14 mouse cellular contexts compared by ENCODE assay signal in the genomic region with DNA sequence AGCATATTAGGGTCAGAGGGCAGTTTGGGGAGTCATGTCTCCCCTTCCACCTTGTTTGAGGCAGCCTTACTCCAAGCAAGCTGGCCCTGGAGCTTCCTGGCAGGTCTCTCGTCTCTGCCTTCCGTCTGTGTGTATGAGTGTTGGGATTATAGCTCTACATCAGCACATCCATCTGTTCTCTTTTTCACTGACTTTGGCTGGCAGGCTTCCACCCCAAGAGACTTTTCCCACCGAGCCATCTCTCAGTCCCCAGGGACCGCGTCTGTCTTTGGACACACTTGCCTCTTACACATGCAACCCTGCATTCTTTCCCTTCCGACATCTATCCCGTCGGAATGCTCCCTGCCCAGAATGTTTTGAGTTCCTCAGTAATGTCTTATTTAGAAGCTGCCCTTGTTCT.
DNase-seq lines count a peak whose midpoint lies in the region; ATAC-seq and TF ChIP-seq lines count a peak whose summit lies in the region.
"Had no signal": no experiment of that assay in that cellular context is flagged by ENCODE, and none has a peak within 500 bp of the region (broad histone marks: within the 10 kb centered on the region; RNA-seq: fewer than 3 reads in every experiment).

No protein-coding gene starts in this region.

- no peak for TF ChIP-seq CTCF in midbrain, postnatal 0 days (IDR thresholded peaks at IDR 0.05)

- H3K4me2 ChIP-seq in heart, embryonic 13.5 days = peak overlapping the region; percentile 31; the same call in 1 of the 2 replicates
- no peak overlapping the region for H3K4me2 ChIP-seq in heart, embryonic 11.5 days
- H3K4me2 ChIP-seq in midbrain, postnatal 0 days (ENCODE audit: low read depth, low read length, poor library complexity, severe bottlenecking) = no peak overlapping the region
- no peak overlapping the region for H3K4me2 ChIP-seq in midbrain, embryonic 15.5 days
- H3K4me2 ChIP-seq: heart, embryonic 15.5 days; midbrain, embryonic 12.5 days had no signal

- H3K4me1 ChIP-seq in heart, embryonic 13.5 days = peaks cover 30% of the 10 kb centered on the region
- peaks cover 12% of the 10 kb centered on the region for H3K4me1 ChIP-seq in heart, embryonic 11.5 days (ENCODE audit: control insufficient read depth, insufficient read depth, low read length)
- no peaks in the 10 kb centered on the region for H3K4me1 ChIP-seq in midbrain, postnatal 0 days (ENCODE audit: insufficient read depth, low read length)
- H3K4me1 ChIP-seq in midbrain, embryonic 15.5 days = no peaks in the 10 kb centered on the region
- H3K4me1 ChIP-seq: midbrain, embryonic 12.5 days had no signal

- no peak for ATAC-seq in heart, embryonic 13.5 days (ENCODE audit: extremely low read depth, insufficient number of reproducible peaks, low FRiP score, low TSS enrichment)
- no peak for ATAC-seq in heart, embryonic 11.5 days (replicated peaks; ENCODE audit: insufficient number of reproducible peaks, low FRiP score, low TSS enrichment)
- ATAC-seq in midbrain, postnatal 0 days (ENCODE audit: low FRiP score) = no peak
- ATAC-seq in midbrain, embryonic 15.5 days (replicated peaks) = no peak

- H3K36me3 ChIP-seq in heart, embryonic 13.5 days = no peaks in the 10 kb centered on the region
- H3K36me3 ChIP-seq in heart, embryonic 11.5 days (ENCODE audit: control insufficient read depth, insufficient read depth, low read length) = no peaks in the 10 kb centered on the region
- no peaks in the 10 kb centered on the region for H3K36me3 ChIP-seq in midbrain, postnatal 0 days (ENCODE audit: insufficient read depth, low read length)
- H3K36me3 ChIP-seq in midbrain, embryonic 15.5 days (replicated peaks) = no peaks in the 10 kb centered on the region
- H3K36me3 ChIP-seq: heart, embryonic 15.5 days; limb, embryonic 10.5 days; midbrain, embryonic 12.5 days had no signal

- no peak overlapping the region for H3K27ac ChIP-seq in heart, embryonic 13.5 days (replicated peaks)
- no peak overlapping the region for H3K27ac ChIP-seq in heart, embryonic 11.5 days (ENCODE audit: low read depth, low read length)
- no peak overlapping the region for H3K27ac ChIP-seq in midbrain, postnatal 0 days (ENCODE audit: low read depth, low read length)
- no peak overlapping the region for H3K27ac ChIP-seq in midbrain, embryonic 15.5 days
- H3K27ac ChIP-seq: heart, embryonic 15.5 days; limb, embryonic 10.5 days; midbrain, embryonic 12.5 days had no signal

- H3K9ac ChIP-seq in heart, embryonic 13.5 days = 0 out of 2 replicates have a peak overlapping the region, but pooled peaks have one; percentile 19
- H3K9ac ChIP-seq in heart, embryonic 11.5 days (ENCODE audit: low read depth, low read length) = no peak overlapping the region
- no peak overlapping the region for H3K9ac ChIP-seq in midbrain, postnatal 0 days (replicated peaks; ENCODE audit: low read length, poor library complexity, severe bottlenecking)
- H3K9ac ChIP-seq in midbrain, embryonic 15.5 days = no peak overlapping the region
- H3K9ac ChIP-seq: heart, embryonic 15.5 days; midbrain, embryonic 12.5 days had no signal

- H3K4me3 ChIP-seq in heart, embryonic 13.5 days = no peak overlapping the region
- H3K4me3 ChIP-seq in heart, embryonic 11.5 days (ENCODE audit: low read depth, low read length) = no peak overlapping the region
- H3K4me3 ChIP-seq in midbrain, postnatal 0 days (ENCODE audit: low read depth, low read length) = no peak overlapping the region
- H3K4me3 ChIP-seq in midbrain, embryonic 15.5 days = no peak overlapping the region
- H3K4me3 ChIP-seq: heart, embryonic 15.5 days; limb, embryonic 10.5 days; midbrain, embryonic 12.5 days had no signal

- DNase-seq in midbrain, postnatal 0 days (ENCODE audit: low spot score) = peak; percentile 18
- DNase-seq in kidney, postnatal 14 days = peak; percentile 80
- peak; percentile 46 for DNase-seq in right cerebral cortex, postnatal 14 days
- DNase-seq in ovary, adult 18-20 months (ENCODE audit: low spot score) = no peak
- DNase-seq in spleen, postnatal 10 days (ENCODE audit: low spot score in 2 of 2) = no peak
- DNase-seq: adrenal gland, postnatal 25 days; retina, postnatal 1 day; thymus, postnatal 25 days had no signal

- WGBS in heart, embryonic 13.5 days = 27% methylated on average over 8 of the region's 8 CpGs
- 39% methylated on average over 8 of the region's 8 CpGs for WGBS in heart, embryonic 11.5 days (ENCODE audit: insufficient replicate concordance)
- WGBS in midbrain, postnatal 0 days = 55% methylated on average over 8 of the region's 8 CpGs
- 52% methylated on average over 8 of the region's 8 CpGs for WGBS in midbrain, embryonic 15.5 days

- no peaks in the 10 kb centered on the region for H3K27me3 ChIP-seq in heart, embryonic 13.5 days (replicated peaks)
- no peaks in the 10 kb centered on the region for H3K27me3 ChIP-seq in heart, embryonic 11.5 days (ENCODE audit: control insufficient read depth, insufficient read depth, low read length)
- no peaks in the 10 kb centered on the region for H3K27me3 ChIP-seq in midbrain, postnatal 0 days (ENCODE audit: insufficient read depth, low read length)
- H3K27me3 ChIP-seq in midbrain, embryonic 15.5 days (replicated peaks) = no peaks in the 10 kb centered on the region
- H3K27me3 ChIP-seq: heart, embryonic 15.5 days; midbrain, embryonic 12.5 days had no signal

- no peaks in the 10 kb centered on the region for H3K9me3 ChIP-seq in heart, embryonic 13.5 days
- no peaks in the 10 kb centered on the region for H3K9me3 ChIP-seq in heart, embryonic 11.5 days (replicated peaks; ENCODE audit: control insufficient read depth, low read length)
- no peaks in the 10 kb centered on the region for H3K9me3 ChIP-seq in midbrain, postnatal 0 days (ENCODE audit: low read length)
- no peaks in the 10 kb centered on the region for H3K9me3 ChIP-seq in midbrain, embryonic 15.5 days
- H3K9me3 ChIP-seq: heart, embryonic 15.5 days; limb, embryonic 10.5 days; midbrain, embryonic 12.5 days had no signal

Comparison
In these comparisons a context has a peak if more than half of its experiments do, and no peak if none do; other contexts are left out.
1. DNase-seq: peak in midbrain, postnatal 0 days (single experiment), kidney, postnatal 14 days (single experiment) and right cerebral cortex, postnatal 14 days (single experiment); none in ovary, adult 18-20 months (single experiment) and spleen, postnatal 10 days (0 of 2).